Mouse (Mus musculus) gastrocnemius, postnatal 10 days (tissue): ENCODE measurements around the gene Commd1. TPM values are rescaled to one million over a fixed set of nuclear protein-coding genes. Genes with fewer than 3 reads are reported as not detected.

ENCODE experiments used
- DNase-seq: peaks from one replicate; pipeline ENCODE4 v3.0.0; 2021; ENCODE audit warnings: mixed read lengths
- total RNA-seq, 2 experiments: library from RNA; stranded (reverse); gene quantifications; 2 replicates each; pipeline ENCODE4 v1.2.3; 2021

Commd1 gene
- total RNA-seq, 2 experiments from 2014 or later: 140 to 151 TPM

DNA sequence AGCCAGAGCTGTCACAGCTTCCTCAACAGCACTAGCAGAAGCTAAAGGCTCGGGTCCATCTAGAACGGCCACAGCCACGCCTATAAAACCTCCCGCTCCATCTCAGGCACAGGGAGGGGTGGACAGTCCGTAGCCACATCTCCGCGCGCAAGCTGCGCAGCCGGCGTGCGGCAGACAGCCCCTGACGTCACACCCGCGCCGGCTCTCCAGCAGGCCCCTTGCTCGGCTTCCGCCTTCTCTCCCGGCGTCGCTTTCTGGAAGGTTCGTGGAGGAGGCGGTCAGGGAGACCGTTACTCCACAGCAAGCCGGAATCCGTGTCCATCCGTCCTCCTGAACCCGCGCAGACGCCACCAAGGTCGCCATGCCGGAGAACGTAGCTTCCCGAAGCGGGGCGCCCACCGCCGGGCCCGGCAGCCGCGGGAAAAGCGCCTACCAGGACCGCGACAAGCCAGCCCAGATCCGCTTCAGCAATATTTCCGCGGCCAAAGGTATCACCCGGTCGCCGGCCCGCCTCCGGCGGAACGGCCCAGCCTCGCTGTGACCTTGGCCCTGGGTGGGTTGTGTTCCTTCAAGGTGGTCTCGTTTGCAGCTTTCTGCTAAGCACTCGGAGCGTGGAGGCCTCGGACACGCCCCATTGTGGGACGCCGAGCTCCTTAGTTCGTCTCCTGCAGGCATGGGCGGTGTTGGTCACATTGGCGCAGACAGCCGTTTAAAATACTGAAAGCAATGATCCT, 8.4 kb upstream of the Commd1 start, which contains the start of gene Cct4:
Gene Cct4 (plus strand): TSS at position 127 of the 734 bp plus-strand sequence.
- DNase-seq: peak; percentile 91

DNA sequence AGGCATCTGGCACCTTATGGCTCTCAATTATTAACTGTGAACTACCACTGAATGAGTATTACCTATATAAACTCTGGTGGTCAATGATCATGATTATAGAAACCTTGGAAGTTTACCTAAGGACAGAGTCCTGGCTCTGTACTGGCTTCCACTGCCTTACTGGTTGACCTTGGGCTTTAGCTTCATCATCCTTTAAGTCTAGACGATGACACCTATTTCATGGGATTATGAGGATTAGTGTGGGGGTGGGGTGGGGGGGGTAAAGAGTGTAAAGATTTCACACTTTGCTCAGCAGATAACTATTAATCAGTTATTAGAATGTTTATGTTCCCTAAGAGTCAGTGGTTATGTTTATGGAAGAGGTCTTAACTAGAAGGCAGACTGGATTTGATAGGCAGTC, 7.6 kb upstream of the Commd1 start:
- DNase-seq: no peak

DNA sequence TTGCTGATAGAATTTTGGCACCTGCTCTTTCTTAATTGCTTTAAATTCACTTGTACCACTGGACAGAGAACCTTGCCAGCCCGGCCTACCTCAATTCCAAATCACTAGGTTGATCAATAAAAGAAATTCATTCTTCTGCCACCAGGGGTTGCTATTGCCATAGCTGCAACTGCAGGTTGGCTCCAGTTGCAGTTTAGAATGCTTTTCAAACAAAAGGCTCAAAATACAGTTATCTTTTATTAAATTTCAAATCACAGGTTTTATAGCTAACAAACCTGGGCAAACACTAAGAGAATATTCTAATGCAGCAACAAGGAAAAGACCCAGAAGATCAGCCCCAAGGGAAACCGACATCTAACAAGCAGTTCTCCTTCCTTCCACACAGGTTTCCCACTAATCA, 5.2 kb upstream of the Commd1 start:
- DNase-seq: peak; percentile 30

DNA sequence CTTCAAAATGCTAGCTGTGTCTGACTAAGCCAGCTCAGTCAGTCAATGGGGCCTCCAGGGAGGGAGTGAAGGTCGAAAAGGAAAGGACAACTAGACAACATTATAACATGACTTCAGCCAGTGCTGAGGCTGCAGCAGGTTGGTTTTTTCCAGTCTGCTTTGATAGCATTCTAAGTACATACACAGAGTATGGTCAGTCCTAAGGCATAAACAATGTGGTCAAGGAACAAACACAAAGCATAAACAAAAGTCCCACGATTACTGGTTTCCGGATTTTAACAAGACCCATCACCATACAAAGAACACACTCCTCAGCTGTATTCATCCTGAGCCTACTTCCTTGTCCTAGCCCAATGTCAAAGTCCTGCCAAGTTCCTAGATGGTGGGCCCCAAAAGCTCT, 3.3 kb upstream of the Commd1 start:
- DNase-seq: no peak

DNA sequence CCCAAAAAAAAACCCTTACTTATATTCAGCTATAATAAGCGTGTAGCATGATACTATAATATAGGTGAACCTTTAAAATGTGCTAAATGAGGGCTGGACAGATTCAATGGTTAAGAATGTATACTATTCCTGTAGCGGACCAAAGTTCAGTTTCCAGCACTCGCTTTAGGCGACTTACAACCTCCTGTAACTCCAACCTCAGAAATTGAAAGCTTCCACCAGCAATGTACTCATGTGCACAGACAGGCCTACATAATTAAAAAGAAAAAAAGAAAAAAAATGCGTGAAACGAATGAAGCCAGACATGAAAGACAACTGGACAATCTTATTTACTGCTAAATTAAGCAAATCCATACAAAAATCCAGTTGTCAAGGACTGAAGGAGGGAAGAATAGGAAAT, 664 bp upstream of the Commd1 start:
- no peak for DNase-seq

DNA sequence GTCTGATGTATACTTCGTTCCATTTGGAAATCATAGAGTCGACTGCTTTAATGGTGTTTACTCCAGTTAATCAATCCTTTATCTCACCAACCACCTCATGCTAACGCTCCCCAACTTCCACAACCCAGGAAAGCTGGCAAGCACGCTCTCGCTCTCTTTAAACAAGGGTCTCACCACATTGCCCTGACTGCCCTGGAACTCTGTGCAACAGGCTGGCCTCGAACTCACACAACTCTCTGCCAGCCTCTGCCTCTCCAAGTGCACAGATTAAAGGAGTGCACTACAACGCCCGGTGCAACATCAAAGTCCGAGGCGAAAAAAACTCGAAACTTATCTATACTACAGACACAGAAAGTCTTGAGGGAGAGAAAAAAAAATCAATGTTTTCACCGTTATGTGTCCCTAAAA, 635 bp downstream of the Commd1 start:
- DNase-seq: no peak

DNA sequence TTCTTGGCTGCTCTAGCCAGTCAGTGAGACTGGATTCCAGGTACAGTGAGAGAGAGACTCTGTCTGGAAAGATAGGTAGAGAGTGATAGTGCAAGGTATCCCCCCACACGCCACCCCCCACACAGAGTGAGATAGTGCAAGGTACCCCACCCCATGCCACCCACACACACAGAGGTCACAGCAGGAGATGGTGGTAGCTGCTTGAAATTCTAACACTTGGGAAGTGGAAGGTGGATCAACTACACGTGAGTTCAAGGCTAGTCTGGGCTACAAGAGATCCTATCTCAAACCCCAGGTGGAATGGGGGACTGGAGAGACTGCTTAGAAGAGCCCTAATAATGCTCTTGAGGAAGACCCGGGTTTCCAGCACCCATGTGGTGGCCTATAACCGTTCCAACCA, 1.1 kb downstream of the Commd1 start:
- DNase-seq: no peak

DNA sequence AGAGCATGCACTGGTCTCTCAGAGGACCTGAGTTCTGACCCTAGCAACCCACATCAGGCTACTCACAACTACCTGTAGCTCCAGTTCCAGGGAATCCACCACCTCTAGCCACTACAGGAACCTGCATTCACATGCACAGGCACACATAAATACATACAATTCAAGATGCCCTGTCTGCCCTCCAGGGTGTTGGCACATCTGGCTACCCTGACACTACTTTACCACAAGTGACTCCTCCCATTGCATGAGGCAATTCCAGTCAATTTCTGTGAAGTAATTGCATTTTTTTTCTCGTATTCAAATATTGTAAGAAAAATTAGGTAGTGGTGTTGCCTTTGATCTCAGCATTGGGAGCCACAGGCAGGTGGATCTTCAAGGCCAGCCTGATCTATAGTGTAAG, 3.0 kb downstream of the Commd1 start:
- no peak for DNase-seq

DNA sequence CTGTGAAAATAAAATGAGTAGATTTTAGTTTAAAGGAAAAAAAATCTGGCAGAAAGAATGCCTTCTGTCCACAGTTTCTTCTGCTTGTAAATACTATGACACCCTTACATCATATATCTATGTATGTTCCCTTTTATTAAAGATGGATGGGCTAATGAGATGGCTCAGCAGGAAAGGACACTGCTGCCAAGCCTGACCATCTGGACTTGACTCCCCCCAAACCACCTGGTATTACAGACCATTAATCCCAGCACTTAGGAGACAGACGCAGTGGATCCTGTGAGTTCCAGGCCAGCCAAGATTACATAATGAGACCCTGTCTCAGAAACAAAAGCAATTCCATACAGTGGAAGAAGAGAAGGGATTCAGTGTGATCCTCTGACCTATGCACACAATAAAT, 3.5 kb downstream of the Commd1 start:
- DNase-seq: no peak

DNA sequence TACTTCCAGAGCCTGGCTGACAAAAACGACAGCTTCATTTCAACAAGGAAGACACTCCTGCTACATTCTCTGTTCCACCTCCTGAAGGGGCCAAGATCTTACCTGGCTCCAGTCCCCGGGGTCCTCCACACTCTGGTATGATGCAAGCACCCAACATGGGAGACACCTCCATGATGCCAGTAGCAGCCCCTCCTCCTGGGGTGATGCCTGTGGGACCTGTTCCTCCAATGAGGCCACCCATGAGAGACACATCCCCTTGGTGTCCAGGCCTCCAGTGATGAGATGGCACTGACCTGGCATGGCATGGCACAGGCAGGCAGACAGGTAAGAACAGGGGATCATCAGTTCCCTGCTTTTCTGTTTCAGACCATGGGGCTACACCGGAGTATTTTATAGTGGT, 4.0 kb downstream of the Commd1 start:
- DNase-seq: no peak

DNA sequence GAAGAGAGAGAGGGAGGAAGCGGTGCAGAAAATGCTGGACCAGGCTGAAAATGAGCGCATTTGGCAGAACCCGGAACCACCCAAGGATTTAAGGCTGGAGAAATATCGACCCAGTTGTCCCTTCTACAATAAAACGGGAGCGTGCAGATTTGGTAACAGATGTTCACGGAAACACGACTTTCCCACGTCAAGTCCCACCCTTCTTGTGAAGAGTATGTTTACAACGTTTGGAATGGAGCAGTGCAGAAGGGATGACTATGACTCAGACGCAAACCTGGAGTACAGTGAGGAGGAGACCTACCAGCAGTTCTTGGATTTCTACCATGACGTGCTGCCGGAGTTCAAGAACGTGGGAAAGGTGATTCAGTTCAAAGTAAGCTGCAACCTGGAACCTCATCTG, 8.6 kb downstream of the Commd1 start:
- DNase-seq: no peak

DNA sequence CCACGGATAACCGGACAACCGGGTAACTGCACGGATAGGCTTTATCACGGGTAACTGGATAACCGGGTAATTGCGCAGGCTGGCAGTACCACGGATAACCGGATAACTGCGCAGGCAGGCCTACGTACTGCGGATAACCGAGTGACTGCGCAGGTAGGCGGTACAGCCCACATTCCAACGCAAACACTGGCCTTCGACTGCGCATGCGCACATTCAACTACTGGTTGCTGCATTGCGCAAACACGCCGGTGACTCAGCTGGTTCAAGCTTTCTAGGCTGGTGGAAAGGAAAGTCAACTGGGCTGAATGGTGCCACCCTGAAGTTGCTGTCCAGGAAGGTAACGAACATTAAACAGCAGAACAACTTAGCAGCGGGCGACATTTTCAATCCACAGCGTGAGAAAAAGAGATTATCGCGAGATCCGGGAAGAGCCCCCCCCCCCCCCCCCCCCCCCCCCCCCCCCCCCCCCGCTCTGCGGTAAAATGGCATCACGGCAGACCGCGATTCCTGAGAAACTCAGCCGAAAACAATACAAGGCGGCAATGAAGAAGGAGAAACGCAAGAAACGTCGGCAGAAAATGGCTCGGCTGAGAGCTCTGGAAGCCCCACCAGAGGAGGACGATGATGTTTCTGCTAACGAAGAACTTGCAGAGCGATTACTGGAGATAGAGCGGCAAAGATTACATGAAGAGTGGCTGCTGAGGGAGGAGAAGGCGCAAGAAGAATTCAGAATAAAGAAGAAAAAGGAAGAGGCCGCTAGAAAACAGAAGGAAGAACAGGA, 9.2 kb downstream of the Commd1 start:
- peak; percentile 71 for DNase-seq

DNA sequence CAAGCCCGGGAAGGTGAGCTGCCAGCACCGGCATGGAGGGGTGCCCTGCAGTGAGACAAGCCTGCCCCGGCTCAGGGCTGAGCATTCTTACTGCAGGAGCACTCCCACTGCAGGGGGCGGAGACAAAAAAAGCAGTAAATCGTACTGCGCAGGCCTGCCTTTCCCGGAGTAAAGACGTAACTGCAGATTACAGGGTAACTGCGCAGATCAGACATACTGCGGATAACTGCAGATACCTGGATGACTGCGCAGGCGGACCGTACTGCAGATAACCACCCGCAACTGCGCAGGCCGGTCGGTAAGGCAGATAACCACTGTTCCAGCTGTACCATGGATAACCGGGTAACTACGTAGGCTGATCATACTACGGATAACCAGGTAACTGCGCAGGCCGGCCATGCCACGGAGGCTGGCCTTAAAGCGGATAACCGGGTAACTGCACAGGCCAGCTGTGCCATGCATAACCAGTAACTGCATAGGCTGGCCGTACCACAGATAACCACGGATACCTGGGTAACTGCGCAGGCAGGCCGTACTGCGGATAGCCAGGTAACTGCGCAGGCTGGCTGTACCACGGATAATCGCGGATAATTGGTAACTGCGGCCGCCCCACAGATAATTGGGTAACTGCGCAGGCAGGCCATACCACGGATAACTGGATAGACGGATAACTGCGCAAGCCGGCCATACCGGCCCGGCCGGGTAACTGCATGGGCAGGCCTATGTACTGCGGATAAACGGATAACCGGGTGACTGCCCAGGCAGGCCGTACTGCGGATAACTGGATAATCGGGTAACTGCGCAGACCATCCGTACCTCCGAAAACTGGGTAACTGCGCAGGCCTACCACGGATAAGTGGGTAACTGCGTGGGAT, 10.1 kb downstream of the Commd1 start, which contains the start of gene Zrsr1:
Gene Zrsr1 (plus strand): TSS at position 171 of the 875 bp plus-strand sequence.
- peak; percentile 20 for DNase-seq

DNA sequence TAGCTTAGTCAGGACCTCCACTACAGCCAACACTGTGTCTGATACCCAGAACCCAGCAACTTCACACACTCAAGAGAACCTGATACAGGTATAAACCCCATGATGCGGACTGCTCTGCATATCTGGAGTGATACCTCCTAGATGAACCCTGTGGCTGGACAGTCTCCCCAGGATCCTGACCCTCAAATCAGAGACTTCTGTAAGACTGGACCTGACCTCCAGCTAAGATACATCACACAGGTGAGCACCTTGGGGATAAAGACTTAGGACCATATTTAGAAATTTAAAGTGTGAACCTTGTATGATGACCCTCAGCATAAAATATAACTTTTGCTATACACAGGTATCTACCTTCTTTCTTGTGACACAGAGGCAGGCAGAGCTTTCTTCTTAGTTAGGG, 11.6 kb downstream of the Commd1 start:
- DNase-seq: no peak

DNA sequence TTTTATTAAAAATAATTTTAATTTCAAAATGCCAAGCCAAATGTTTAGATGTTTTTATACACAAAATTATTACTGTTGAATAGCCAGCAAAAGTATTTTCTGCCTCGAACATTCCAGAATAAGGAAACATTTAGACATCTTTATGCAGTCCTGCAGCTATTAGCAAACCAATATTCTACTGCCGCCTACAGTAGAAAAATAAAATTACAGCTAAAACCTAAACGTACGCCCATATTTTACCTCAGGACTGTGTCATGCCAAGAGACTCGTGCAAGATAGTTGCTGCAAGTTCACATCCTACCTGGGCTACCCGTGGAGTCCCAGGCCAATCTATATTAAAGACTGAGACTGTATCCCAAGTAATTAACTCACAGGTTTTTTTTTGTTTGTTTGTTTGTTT, 12.7 kb downstream of the Commd1 start:
- DNase-seq: no peak

DNA sequence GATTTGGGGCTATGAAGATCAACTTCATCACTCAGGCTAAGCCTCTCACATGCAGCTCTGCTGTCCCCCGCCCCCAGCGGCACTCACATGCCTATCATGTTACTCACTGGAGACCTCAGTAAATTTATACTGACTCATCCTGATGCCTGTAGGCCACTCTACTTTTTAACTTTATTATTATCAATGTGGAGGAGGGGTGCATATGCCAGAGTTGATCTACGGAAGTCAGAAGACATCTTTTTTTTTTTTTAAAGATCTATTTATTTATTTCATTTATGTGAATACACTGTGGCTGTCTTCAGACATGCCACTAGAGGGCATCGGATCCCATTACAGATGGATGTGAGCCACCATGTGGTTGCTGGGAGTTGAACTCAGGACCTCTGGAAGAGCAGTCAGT, 16.7 kb downstream of the Commd1 start:
- DNase-seq: no peak

DNA sequence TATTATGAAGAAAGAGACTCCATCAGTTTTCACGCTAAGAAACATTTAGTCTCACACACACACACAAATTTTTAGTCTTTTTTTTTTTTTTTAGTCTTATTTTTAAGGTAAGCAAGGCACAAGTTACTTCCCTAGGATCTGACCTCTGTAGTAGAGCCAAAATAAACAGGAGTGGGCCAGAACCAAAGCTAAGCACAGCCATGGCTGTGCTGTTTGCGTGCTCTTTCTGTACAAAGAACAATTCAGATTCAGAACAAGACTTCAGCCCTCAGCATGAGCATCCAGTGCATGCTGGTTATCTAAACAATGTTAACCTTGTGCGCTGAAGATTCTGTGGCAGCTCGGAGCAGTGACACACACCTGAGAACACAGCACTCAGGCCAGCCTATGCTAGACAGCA, 17.8 kb downstream of the Commd1 start:
- DNase-seq: no peak

DNA sequence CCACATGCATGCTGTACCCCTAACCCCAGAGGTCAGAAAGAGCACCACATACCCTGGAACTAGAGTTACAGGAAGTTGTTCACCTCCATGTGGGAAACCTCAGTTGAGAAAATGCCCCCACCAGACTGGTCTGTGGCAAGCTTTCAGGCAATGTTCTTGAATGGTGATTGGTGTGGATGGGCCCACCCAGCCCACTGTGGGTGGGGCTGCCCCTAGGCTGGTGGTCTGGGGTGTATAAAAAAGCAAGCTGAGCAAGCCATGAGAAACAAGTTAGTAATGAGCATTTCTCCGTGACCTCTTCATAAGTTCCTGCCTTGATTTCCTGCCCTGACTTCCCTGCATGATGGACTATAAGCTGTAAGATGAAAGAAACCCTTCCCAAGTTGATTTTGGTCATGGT, 20.1 kb downstream of the Commd1 start:
- DNase-seq: no peak

DNA sequence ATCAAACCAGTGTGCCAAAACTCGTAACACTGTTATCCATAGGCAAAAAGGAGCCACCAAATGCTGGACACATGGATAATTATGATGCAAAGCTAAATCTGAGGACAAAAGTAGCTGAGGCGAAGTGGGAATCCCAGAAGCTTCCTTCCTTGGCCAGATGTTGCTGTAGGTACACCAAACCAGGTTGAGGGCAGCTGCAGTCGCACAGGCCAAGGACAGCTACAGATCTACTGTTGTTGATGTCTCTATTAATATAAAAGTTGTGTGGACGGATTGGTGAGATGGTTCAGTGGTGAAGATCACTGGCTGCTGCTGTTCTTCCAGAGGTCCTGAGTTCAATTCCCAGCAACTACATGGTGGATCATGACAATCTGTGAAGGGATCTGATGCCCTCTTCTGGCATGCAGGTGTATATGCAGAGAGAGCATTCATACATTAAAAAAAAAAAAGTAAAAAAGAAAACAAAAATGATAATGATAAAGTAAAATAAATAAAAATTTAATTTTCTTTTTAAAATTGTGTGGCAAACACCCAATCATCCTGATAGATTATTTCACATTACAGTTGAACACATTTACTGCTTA, 24.3 kb downstream of the Commd1 start:
- no peak for DNase-seq

DNA sequence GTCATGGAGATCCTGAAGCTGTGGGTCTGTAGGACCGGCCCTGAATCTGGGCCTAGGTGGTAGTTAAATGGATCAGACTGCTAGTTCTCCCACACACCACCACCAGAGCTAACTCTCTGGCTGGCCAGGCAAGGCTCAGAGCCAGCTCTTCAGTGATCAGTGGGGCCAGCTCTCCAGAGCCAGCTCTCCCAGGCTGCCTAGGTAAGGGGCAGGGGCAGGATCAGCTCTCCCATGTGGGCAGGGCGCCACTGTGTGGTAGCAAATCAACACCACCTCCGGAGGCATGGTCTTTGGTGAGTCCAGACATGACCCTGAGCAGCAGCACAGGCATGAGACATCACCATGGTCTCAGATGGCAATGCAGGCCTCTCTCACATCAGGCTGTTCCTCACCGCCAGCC, 25.4 kb downstream of the Commd1 start:
- DNase-seq: peak; percentile 55

DNA sequence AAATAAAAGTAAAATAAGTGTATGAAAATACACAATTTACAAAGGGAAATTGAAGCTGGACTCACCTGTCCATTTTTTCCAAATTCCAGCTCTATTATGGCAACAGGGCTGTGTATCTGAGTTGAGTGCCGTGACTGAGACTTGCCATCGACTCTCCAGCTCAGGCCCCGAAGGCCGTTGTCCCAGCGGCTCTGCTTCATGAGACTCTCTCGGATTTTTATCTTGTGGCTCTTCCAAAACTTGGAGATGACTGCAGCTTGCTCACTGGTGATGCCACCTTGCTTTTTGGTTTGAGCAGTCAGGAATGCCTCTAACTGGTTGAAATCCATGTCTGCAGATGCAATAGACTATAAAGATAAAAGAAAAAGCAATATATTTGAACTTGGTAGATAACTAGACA, 25.8 kb downstream of the Commd1 start:
- no peak for DNase-seq

DNA sequence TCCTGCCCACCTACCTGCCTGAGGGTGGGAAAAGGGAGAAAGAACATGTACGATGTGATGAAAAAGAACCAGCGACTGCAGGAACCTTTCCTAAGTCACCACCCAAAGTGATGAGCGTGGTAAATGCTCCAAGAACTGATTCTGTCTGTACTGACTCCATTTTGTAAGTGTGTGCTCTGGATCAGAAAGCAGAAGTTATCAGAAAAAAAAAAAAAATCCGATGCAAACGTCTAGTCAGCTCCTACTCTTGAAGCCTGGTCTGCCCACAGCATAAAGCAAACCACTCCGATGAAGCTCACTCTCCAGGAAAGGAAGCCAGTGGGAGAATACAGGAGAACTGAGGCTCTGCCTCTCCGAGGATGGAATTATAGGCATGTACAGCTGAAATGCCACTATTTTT, 29.5 kb downstream of the Commd1 start:
- DNase-seq: no peak
